Mouse (Mus musculus): Measurements from ENCODE around the gene Peli1. TPM values are rescaled to one million over a fixed set of nuclear protein-coding genes. Genes with fewer than 3 reads are reported as not detected.

Gene Peli1
- total and polyA plus RNA-seq, 2 experiments from 2014 or later: 37.3 to 37.7 TPM

GRCm38 (mm10) chr11:21082711-21083110, 8.4 kb upstream of the Peli1 start:
- 56% methylated on average over 2 of the region's 2 CpGs for WGBS
- Histone ChIP-seq H3K9ac (replicated peaks; ENCODE audit: low read length, poor library complexity, severe bottlenecking) (no peak overlapping the region), H3K36me3 (ENCODE audit: insufficient read depth, low read length) (no peaks in the 10 kb centered on the region), H3K9me3 (ENCODE audit: low read length) (no peaks in the 10 kb centered on the region), H3K27me3 (ENCODE audit: insufficient read depth, low read length) (no peaks in the 10 kb centered on the region), H3K4me1 (ENCODE audit: insufficient read depth, low read length) (no peaks in the 10 kb centered on the region), H3K4me2 (ENCODE audit: low read depth, low read length, poor library complexity, severe bottlenecking) (no peak overlapping the region), H3K4me3 (ENCODE audit: low read depth, low read length) (no peak overlapping the region), H3K27ac (ENCODE audit: low read depth, low read length) (no peak overlapping the region)
- no peak for ATAC-seq (ENCODE audit: low FRiP score)
- DNase-seq (ENCODE audit: low spot score): no peak
- TF ChIP-seq CTCF (IDR thresholded peaks at IDR 0.05): no peak

- no peaks in the 10 kb centered on the region for H3K27me3 ChIP-seq (ENCODE audit: insufficient read depth, low read length)
- H3K4me1 ChIP-seq (ENCODE audit: insufficient read depth, low read length): peaks cover 2% of the 10 kb centered on the region
- ATAC-seq (ENCODE audit: low FRiP score): no peak
- no peak for TF ChIP-seq CTCF (IDR thresholded peaks at IDR 0.05)
- 33% methylated on average over 2 of the region's 2 CpGs for WGBS
- DNase-seq (ENCODE audit: low spot score): no peak
- H3K27ac ChIP-seq (ENCODE audit: low read depth, low read length): no peak overlapping the region
- H3K4me2 ChIP-seq (ENCODE audit: low read depth, low read length, poor library complexity, severe bottlenecking): no peak overlapping the region
- H3K9me3 ChIP-seq (ENCODE audit: low read length): no peaks in the 10 kb centered on the region
- no peaks in the 10 kb centered on the region for H3K36me3 ChIP-seq (ENCODE audit: insufficient read depth, low read length)
- no peak overlapping the region for H3K9ac ChIP-seq (replicated peaks; ENCODE audit: low read length, poor library complexity, severe bottlenecking)
- H3K4me3 ChIP-seq (ENCODE audit: low read depth, low read length): no peak overlapping the region
Observed at GRCm38 (mm10) chr11:21088356-21088755, 2.7 kb upstream of the Peli1 start.

- ATAC-seq (ENCODE audit: low FRiP score) (no peak), DNase-seq (ENCODE audit: low spot score) (no peak)
- Histone ChIP-seq H3K27ac (ENCODE audit: low read depth, low read length) (no peak overlapping the region), H3K4me3 (ENCODE audit: low read depth, low read length) (no peak overlapping the region), H3K9me3 (ENCODE audit: low read length) (no peaks in the 10 kb centered on the region), H3K9ac (replicated peaks; ENCODE audit: low read length, poor library complexity, severe bottlenecking) (no peak overlapping the region), H3K4me2 (ENCODE audit: low read depth, low read length, poor library complexity, severe bottlenecking) (no peak overlapping the region), H3K27me3 (ENCODE audit: insufficient read depth, low read length) (no peaks in the 10 kb centered on the region), H3K4me1 (ENCODE audit: insufficient read depth, low read length) (peaks cover 6% of the 10 kb centered on the region), H3K36me3 (ENCODE audit: insufficient read depth, low read length) (no peaks in the 10 kb centered on the region)
- WGBS: 69% methylated on average over 4 of the region's 4 CpGs
- no peak for TF ChIP-seq CTCF (IDR thresholded peaks at IDR 0.05)
Observed at GRCm38 (mm10) chr11:21089571-21089970, 1.5 kb upstream of the Peli1 start.

- Histone ChIP-seq H3K27ac (ENCODE audit: low read depth, low read length) (peak overlapping the region; percentile 96), H3K4me3 (ENCODE audit: low read depth, low read length) (peak overlapping the region; percentile 75), H3K9me3 (ENCODE audit: low read length) (no peaks in the 10 kb centered on the region), H3K36me3 (ENCODE audit: insufficient read depth, low read length) (no peaks in the 10 kb centered on the region), H3K9ac (replicated peaks; ENCODE audit: low read length, poor library complexity, severe bottlenecking) (peak overlapping the region; percentile 93), H3K4me1 (ENCODE audit: insufficient read depth, low read length) (peaks cover 6% of the 10 kb centered on the region), H3K4me2 (ENCODE audit: low read depth, low read length, poor library complexity, severe bottlenecking) (peak overlapping the region; percentile 69), H3K27me3 (ENCODE audit: insufficient read depth, low read length) (no peaks in the 10 kb centered on the region)
- WGBS: under 1% methylated on average over 72 of the region's 99 CpGs
- DNase-seq (ENCODE audit: low spot score) (peak; percentile 57), ATAC-seq (ENCODE audit: low FRiP score) (peak; percentile 67)
- TF ChIP-seq CTCF (IDR thresholded peaks at IDR 0.05): no peak
Observed at GRCm38 (mm10) chr11:21091428-21092405, 626 bp downstream of the Peli1 start.

- no peak for ATAC-seq (ENCODE audit: low FRiP score)
- Histone ChIP-seq H3K4me2 (ENCODE audit: low read depth, low read length, poor library complexity, severe bottlenecking) (peak overlapping the region; percentile 69), H3K4me3 (ENCODE audit: low read depth, low read length) (peak overlapping the region; percentile 75), H3K27ac (ENCODE audit: low read depth, low read length) (no peak overlapping the region), H3K27me3 (ENCODE audit: insufficient read depth, low read length) (no peaks in the 10 kb centered on the region), H3K9ac (replicated peaks; ENCODE audit: low read length, poor library complexity, severe bottlenecking) (peak overlapping the region; percentile 93; the same call in 1 of the 2 replicates), H3K4me1 (ENCODE audit: insufficient read depth, low read length) (peaks cover 6% of the 10 kb centered on the region), H3K36me3 (ENCODE audit: insufficient read depth, low read length) (no peaks in the 10 kb centered on the region), H3K9me3 (ENCODE audit: low read length) (no peaks in the 10 kb centered on the region)
- DNase-seq (ENCODE audit: low spot score): no peak
- WGBS: 3% methylated on average over 7 of the region's 7 CpGs
- TF ChIP-seq CTCF (IDR thresholded peaks at IDR 0.05): no peak
Observed at GRCm38 (mm10) chr11:21092621-21093020, 1.5 kb downstream of the Peli1 start.

Measured in midbrain, postnatal 0 days (tissue).